Mouse (Mus musculus) liver, embryonic 13.5 days (tissue): ENCODE measurements around the gene Ccnh. TPM values are rescaled to one million over a fixed set of nuclear protein-coding genes. Genes with fewer than 3 reads are reported as not detected.
"Not testable (repeated sequence)": the region's sequence is repeated elsewhere in the genome, so short reads cannot be mapped to it uniquely, and the experiment has no call there.

Source experiments
- ATAC-seq: fragments of 200-750 bp; cut with Nextera tagmentation; 2 replicates; pipeline ENCODE4 v1.8.0; 2017; ENCODE audit warnings: low read depth, mild to moderate bottlenecking, moderate number of reproducible peaks, moderate library complexity
- DNase-seq: peaks from one replicate; pipeline ENCODE4 v3.0.0; 2022
- H3K27ac ChIP-seq: fragments of 300-500 bp; sonication (generic); 2 replicates; pipeline ENCODE4 v1.5.1; 2015; ENCODE audit warnings: moderate library complexity, mild to moderate bottlenecking, inconsistent platforms
- H3K27me3 ChIP-seq: fragments of 300-500 bp; sonication (generic); 2 replicates; pipeline ENCODE4 v1.6.1; 2015; ENCODE audit warnings: mild to moderate bottlenecking, inconsistent platforms
- H3K36me3 ChIP-seq: fragments of 300-500 bp; sonication (generic); 2 replicates; pipeline ENCODE4 v1.6.1; 2015; ENCODE audit warnings: mild to moderate bottlenecking, inconsistent platforms
- H3K4me1 ChIP-seq: fragments of 300-500 bp; sonication (generic); replicated peaks from 2 replicates; pipeline ENCODE4 v1.6.1; 2015; ENCODE audit warnings: inconsistent platforms
- H3K4me2 ChIP-seq: fragments of 300-500 bp; sonication (generic); 2 replicates; pipeline ENCODE4 v1.6.1; 2015; ENCODE audit warnings: inconsistent platforms, mild to moderate bottlenecking, moderate library complexity
- H3K4me3 ChIP-seq: fragments of 300-500 bp; sonication (generic); replicated peaks from 2 replicates; pipeline ENCODE4 v1.5.1; 2015; ENCODE audit warnings: mild to moderate bottlenecking, inconsistent platforms
- H3K9ac ChIP-seq: fragments of 300-500 bp; sonication (generic); 2 replicates; pipeline ENCODE4 v1.6.1; 2015; ENCODE audit warnings: mild to moderate bottlenecking, inconsistent platforms
- H3K9me3 ChIP-seq: fragments of 300-500 bp; sonication (generic); replicated peaks from 2 replicates; pipeline ENCODE4 v1.6.1; 2016; ENCODE audit warnings: inconsistent platforms
- WGBS: fragments of 180-500 bp; shearing (Covaris S2); methylation state at CpG from one replicate; pipeline ENCODE4 v1.1.7; 2015; ENCODE audit not compliant: insufficient replicate concordance; 5-methylcytosine and 5-hydroxymethylcytosine counted together
- polyA plus RNA-seq: library from polyadenylated mRNA; unstranded; fragments of >200 nt; fragmentation: Nextera tagmentation; extraction: Ambion mirVana; gene quantifications from 2 replicates; pipeline ENCODE4 v1.2.1, GENCODE M21; 2015

The Ccnh gene
- polyA plus RNA-seq: 66.4 and 79.4 TPM in 2 replicates

- peak within 1 kb of the TSS; percentile 80 for H3K4me3 ChIP-seq
- peak; percentile 98 for ATAC-seq
- H3K36me3 ChIP-seq: peaks cover 25% of the 10 kb centered on the region
- H3K4me2 ChIP-seq: peak within 1 kb of the TSS; percentile 81
- peak within 1 kb of the TSS; percentile 84 for H3K9ac ChIP-seq
- no peaks in the 10 kb centered on the region for H3K9me3 ChIP-seq
- 1% methylated on average over 44 of the region's 44 CpGs for WGBS
- peaks cover 15% of the 10 kb centered on the region for H3K4me1 ChIP-seq
- H3K27ac ChIP-seq: peak within 1 kb of the TSS; percentile 72
- H3K27me3 ChIP-seq: no peaks in the 10 kb centered on the region
- peak; percentile 92 for DNase-seq
Observed at GRCm38 (mm10) chr13:85188903-85189643, at the start of gene Ccnh. TSS of gene Ccnh (plus strand) at chr13:85189408.

GRCm38 (mm10) chr13:85143361-85143760 is 45.8 kb upstream of the Ccnh start:
- H3K36me3 ChIP-seq, DNase-seq, H3K4me1 ChIP-seq, H3K4me2 ChIP-seq, H3K4me3 ChIP-seq, H3K9me3 ChIP-seq, H3K27ac ChIP-seq, ATAC-seq, H3K9ac ChIP-seq, H3K27me3 ChIP-seq: not testable (repeated sequence)
- WGBS: 77% methylated on average over 16 of the region's 16 CpGs

- Histone ChIP-seq H3K4me2 (no peak overlapping the region), H3K9me3 (no peaks in the 10 kb centered on the region), H3K4me1 (no peaks in the 10 kb centered on the region), H3K36me3 (no peaks in the 10 kb centered on the region), H3K9ac (no peak overlapping the region), H3K4me3 (no peak overlapping the region), H3K27me3 (no peaks in the 10 kb centered on the region), H3K27ac (no peak overlapping the region)
- ATAC-seq: no peak
- DNase-seq: no peak
Observed at GRCm38 (mm10) chr13:85146471-85146870, 42.7 kb upstream of the Ccnh start.

- Histone ChIP-seq H3K27me3 (no peaks in the 10 kb centered on the region), H3K36me3 (no peaks in the 10 kb centered on the region), H3K27ac (no peak overlapping the region), H3K4me1 (no peaks in the 10 kb centered on the region; the same call in 1 of the 2 replicates), H3K4me2 (no peak overlapping the region), H3K9ac (no peak overlapping the region), H3K4me3 (no peak overlapping the region), H3K9me3 (no peaks in the 10 kb centered on the region)
- ATAC-seq (no peak), DNase-seq (no peak)
- 72% methylated on average over 6 of the region's 6 CpGs for WGBS
Observed at GRCm38 (mm10) chr13:85154746-85155145, 34.5 kb upstream of the Ccnh start.

GRCm38 (mm10) chr13:85159971-85160370 is 29.2 kb upstream of the Ccnh start:
- DNase-seq (peak; percentile 11), ATAC-seq (peak; percentile 73; the same call in 1 of the 2 replicates)
- H3K9ac ChIP-seq: no peak overlapping the region
- no peak overlapping the region for H3K4me2 ChIP-seq
- H3K36me3 ChIP-seq: no peaks in the 10 kb centered on the region
- no peaks in the 10 kb centered on the region for H3K27me3 ChIP-seq
- no peak overlapping the region for H3K4me3 ChIP-seq
- no peak overlapping the region for H3K27ac ChIP-seq
- WGBS: 34% methylated on average over 2 of the region's 2 CpGs
- no peaks in the 10 kb centered on the region for H3K9me3 ChIP-seq
- H3K4me1 ChIP-seq: peaks cover 3% of the 10 kb centered on the region; the same call in 1 of the 2 replicates

GRCm38 (mm10) chr13:85164512-85165124 is 24.6 kb upstream of the Ccnh start:
- Histone ChIP-seq H3K9ac (no peak overlapping the region), H3K4me2 (no peak overlapping the region), H3K27me3 (no peaks in the 10 kb centered on the region), H3K27ac (no peak overlapping the region), H3K9me3 (no peaks in the 10 kb centered on the region), H3K4me1 (peaks cover 3% of the 10 kb centered on the region; the same call in 1 of the 2 replicates), H3K4me3 (no peak overlapping the region), H3K36me3 (no peaks in the 10 kb centered on the region)
- 30% methylated on average over 4 of the region's 4 CpGs for WGBS
- no peak for ATAC-seq
- DNase-seq: no peak

GRCm38 (mm10) chr13:85189644-85190121 is 475 bp downstream of the Ccnh start:
- H3K27me3 ChIP-seq: no peaks in the 10 kb centered on the region
- peak overlapping the region; percentile 72 for H3K27ac ChIP-seq
- H3K36me3 ChIP-seq: peaks cover 26% of the 10 kb centered on the region
- H3K4me1 ChIP-seq: peaks cover 15% of the 10 kb centered on the region
- WGBS: 2% methylated on average over 17 of the region's 17 CpGs
- peak overlapping the region; percentile 80 for H3K4me3 ChIP-seq
- ATAC-seq (peak; percentile 79), DNase-seq (peak; percentile 42)
- peak overlapping the region; percentile 84 for H3K9ac ChIP-seq
- no peaks in the 10 kb centered on the region for H3K9me3 ChIP-seq
- peak overlapping the region; percentile 81 for H3K4me2 ChIP-seq

- WGBS: 84% methylated on average over 2 of the region's 2 CpGs
- no peak for ATAC-seq
- H3K27me3 ChIP-seq: no peaks in the 10 kb centered on the region
- no peak overlapping the region for H3K27ac ChIP-seq
- H3K4me3 ChIP-seq: no peak overlapping the region
- H3K9me3 ChIP-seq: no peaks in the 10 kb centered on the region
- H3K4me2 ChIP-seq: peak overlapping the region; percentile 37
- DNase-seq: no peak
- peaks cover 15% of the 10 kb centered on the region for H3K4me1 ChIP-seq
- peaks cover 26% of the 10 kb centered on the region for H3K36me3 ChIP-seq
- H3K9ac ChIP-seq: no peak overlapping the region
Observed at GRCm38 (mm10) chr13:85191253-85191652, 2.0 kb downstream of the Ccnh start.

- DNase-seq (no peak), ATAC-seq (no peak)
- Histone ChIP-seq H3K4me1 (no peaks in the 10 kb centered on the region), H3K9me3 (no peaks in the 10 kb centered on the region), H3K27ac (no peak overlapping the region), H3K9ac (no peak overlapping the region), H3K4me2 (no peak overlapping the region), H3K27me3 (no peaks in the 10 kb centered on the region), H3K4me3 (no peak overlapping the region), H3K36me3 (peaks cover 30% of the 10 kb centered on the region)
- 67% methylated on average over 2 of the region's 2 CpGs for WGBS
Observed at GRCm38 (mm10) chr13:85207493-85207892, 18.3 kb downstream of the Ccnh start.

- no peaks in the 10 kb centered on the region for H3K9me3 ChIP-seq
- no peaks in the 10 kb centered on the region for H3K4me1 ChIP-seq
- no peaks in the 10 kb centered on the region for H3K27me3 ChIP-seq
- ATAC-seq (no peak), DNase-seq (no peak)
- H3K9ac ChIP-seq: no peak overlapping the region
- no peak overlapping the region for H3K4me2 ChIP-seq
- 90% methylated on average over 6 of the region's 6 CpGs for WGBS
- H3K4me3 ChIP-seq: no peak overlapping the region
- H3K27ac ChIP-seq: no peak overlapping the region
- peaks cover 27% of the 10 kb centered on the region for H3K36me3 ChIP-seq
Observed at GRCm38 (mm10) chr13:85208656-85209055, 19.4 kb downstream of the Ccnh start.

GRCm38 (mm10) chr13:85210353-85210752 is 21.1 kb downstream of the Ccnh start:
- ATAC-seq (no peak), DNase-seq (no peak)
- no peak overlapping the region for H3K9ac ChIP-seq
- WGBS: 62% methylated on average over 1 of the region's 1 CpGs
- no peaks in the 10 kb centered on the region for H3K27me3 ChIP-seq
- H3K27ac ChIP-seq: no peak overlapping the region
- no peak overlapping the region for H3K4me3 ChIP-seq
- no peaks in the 10 kb centered on the region for H3K9me3 ChIP-seq
- H3K4me2 ChIP-seq: no peak overlapping the region
- peaks cover 30% of the 10 kb centered on the region for H3K36me3 ChIP-seq
- no peaks in the 10 kb centered on the region for H3K4me1 ChIP-seq
